In the genomic region with DNA sequence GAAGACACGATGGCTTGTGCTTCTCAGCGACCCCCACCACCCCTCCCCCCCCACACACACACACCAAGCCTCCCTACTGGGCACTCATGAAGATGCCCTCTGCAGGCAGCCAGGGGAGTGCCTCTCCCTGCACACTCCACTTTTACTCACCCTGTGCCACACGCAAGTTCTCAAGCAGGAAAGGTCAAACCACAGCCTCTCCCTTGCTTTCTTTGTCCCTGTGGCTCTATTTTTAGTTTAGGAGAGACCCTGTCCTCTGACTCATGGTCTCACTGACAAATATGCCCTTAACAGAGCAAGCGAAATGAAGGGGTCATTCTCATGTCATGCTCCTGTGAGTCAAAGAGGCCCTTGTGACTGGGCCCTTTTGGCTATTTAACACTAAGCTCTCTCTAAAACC, we compare ENCODE assay signal across 19 mouse cellular contexts. TPM values are rescaled to one million over a fixed set of nuclear protein-coding genes. Genes with fewer than 3 reads are reported as not detected.
A peak's percentile ranks its signal among the peaks of the same experiment; 100 is the strongest.
DNase-seq lines count a peak whose midpoint lies in the region; ATAC-seq and TF ChIP-seq lines count a peak whose summit lies in the region.
"Had no signal": no experiment of that assay in that cellular context is flagged by ENCODE, and none has a peak within 500 bp of the region (broad histone marks: within the 10 kb centered on the region; RNA-seq: fewer than 3 reads in every experiment).

No protein-coding gene starts in this region.

- H3K36me3 ChIP-seq in heart, embryonic 12.5 days = no peaks in the 10 kb centered on the region
- H3K36me3 ChIP-seq in myocyte (ENCODE audit: control insufficient read depth, insufficient read depth) = no peaks in the 10 kb centered on the region
- H3K36me3 ChIP-seq: embryonic facial prominence, embryonic 12.5 days; hindbrain, embryonic 15.5 days; liver, embryonic 12.5 days; lung, embryonic 15.5 days; midbrain, embryonic 12.5 days had no signal

- H3K4me2 ChIP-seq in heart, embryonic 12.5 days = no peak overlapping the region
- H3K4me2 ChIP-seq in myocyte (ENCODE audit: low read depth) = no peak overlapping the region
- H3K4me2 ChIP-seq: embryonic facial prominence, embryonic 12.5 days; hindbrain, embryonic 15.5 days; liver, embryonic 12.5 days; lung, embryonic 15.5 days; midbrain, embryonic 12.5 days had no signal

- 29% methylated on average over 4 of the region's 4 CpGs for WGBS in heart, embryonic 12.5 days

- peaks cover 20% of the 10 kb centered on the region for H3K4me1 ChIP-seq in heart, embryonic 12.5 days (replicated peaks)
- H3K4me1 ChIP-seq: embryonic facial prominence, embryonic 12.5 days; hindbrain, embryonic 15.5 days; liver, embryonic 12.5 days; midbrain, embryonic 12.5 days had no signal

- no peaks in the 10 kb centered on the region for H3K79me2 ChIP-seq in myocyte (ENCODE audit: control insufficient read depth, insufficient read depth)

- no peak overlapping the region for H3ac ChIP-seq in myocyte (ENCODE audit: control insufficient read depth, insufficient read length)

- DNase-seq in heart, postnatal 14 days = no peak
- peak; percentile 4 for DNase-seq in 416B (ENCODE audit: low read depth)
- DNase-seq in NIH3T3 (ENCODE audit: low read depth) = peak; percentile 77
- DNase-seq in testis, postnatal 10 days (ENCODE audit: low spot score) = no peak
- DNase-seq in right cerebral cortex, adult 2 months (ENCODE audit: low spot score in 2 of 2) = no peak
- DNase-seq: cerebellum, adult 8-10 months; gastrocnemius, postnatal 14 days had no signal

- TF ChIP-seq POLR2A in myocyte (IDR thresholded peaks at IDR 0.05; ENCODE audit: insufficient read length, low read depth) = no peak

- no peak overlapping the region for H3K9ac ChIP-seq in heart, embryonic 12.5 days
- H3K9ac ChIP-seq: embryonic facial prominence, embryonic 12.5 days; hindbrain, embryonic 15.5 days; liver, embryonic 12.5 days; lung, embryonic 15.5 days; midbrain, embryonic 12.5 days had no signal

- peak overlapping the region; percentile 58; the same call in 1 of the 2 replicates for H3K27ac ChIP-seq in heart, embryonic 12.5 days (ENCODE audit: poor library complexity, severe bottlenecking)
- H3K27ac ChIP-seq: embryonic facial prominence, embryonic 12.5 days; hindbrain, embryonic 15.5 days; liver, embryonic 12.5 days; lung, embryonic 15.5 days; macrophage; midbrain, embryonic 12.5 days had no signal

- no peak overlapping the region for H3K4me3 ChIP-seq in heart, embryonic 12.5 days
- no peak overlapping the region for H3K4me3 ChIP-seq in myocyte
- H3K4me3 ChIP-seq: embryonic facial prominence, embryonic 12.5 days; hindbrain, embryonic 15.5 days; liver, embryonic 12.5 days; lung, embryonic 15.5 days; midbrain, embryonic 12.5 days had no signal

- no peaks in the 10 kb centered on the region for H3K27me3 ChIP-seq in heart, embryonic 12.5 days (replicated peaks)
- H3K27me3 ChIP-seq in myocyte (ENCODE audit: control insufficient read depth, insufficient read depth, insufficient read length) = no peaks in the 10 kb centered on the region
- H3K27me3 ChIP-seq: embryonic facial prominence, embryonic 12.5 days; hindbrain, embryonic 15.5 days; liver, embryonic 12.5 days; lung, embryonic 15.5 days had no signal

- intact Hi-C loops in heart, postnatal 14 days (cut with DNase I) = no loop called here

- ATAC-seq in heart, embryonic 12.5 days (ENCODE audit: insufficient number of reproducible peaks, low FRiP score) = peak; percentile 51; the same call in 1 of the 2 replicates
- ATAC-seq: activated CD4-positive, CD25-positive, alpha-beta regulatory T cell, adult 4 months; intestine, postnatal 0 days; liver, embryonic 12.5 days had no signal

- H3K9me3 ChIP-seq in heart, embryonic 12.5 days (replicated peaks) = no peaks in the 10 kb centered on the region
- H3K9me3 ChIP-seq: embryonic facial prominence, embryonic 12.5 days; hindbrain, embryonic 15.5 days; liver, embryonic 12.5 days; lung, embryonic 15.5 days; midbrain, embryonic 12.5 days had no signal

TF ChIP-seq in myocyte, 11 proteins besides CTCF, POLR2A, EP300 and RAD21:
- TF ChIP-seq TCF3 (IDR thresholded peaks at IDR 0.05; ENCODE audit: insufficient read length, low read depth) (no peak), SRF (IDR thresholded peaks at IDR 0.05; ENCODE audit: control insufficient read depth, insufficient read length, low read depth) (no peak), REST (IDR thresholded peaks at IDR 0.05; ENCODE audit: insufficient read depth, insufficient read length) (no peak), USF1 (IDR thresholded peaks at IDR 0.05; ENCODE audit: low read depth) (no peak), MYOG (IDR thresholded peaks at IDR 0.05; ENCODE audit: control insufficient read depth in 1 of 3, insufficient read depth in 1 of 3, insufficient read length in 2 of 3, low read depth in 2 of 3) (peak in 1 of 3 experiments; percentile 33), E2F4 (IDR thresholded peaks at IDR 0.05; ENCODE audit: insufficient read depth) (no peak), POLR2AphosphoS2 (IDR thresholded peaks at IDR 0.05; ENCODE audit: insufficient read length, low read depth) (no peak), MYOD1 (IDR thresholded peaks at IDR 0.05; ENCODE audit: control insufficient read depth in 1 of 3, insufficient read length in 2 of 3, low read depth in 2 of 3) (peak in 1 of 3 experiments; percentile 25), CEBPB (IDR thresholded peaks at IDR 0.05; ENCODE audit: insufficient read depth, poor library complexity, severe bottlenecking) (0 out of 2 replicates have a peak, but pooled peaks have one; percentile 4), TCF12 (IDR thresholded peaks at IDR 0.05; ENCODE audit: insufficient read depth, poor library complexity, severe bottlenecking) (no peak)
TF ChIP-seq in myocyte: peak in this region for 3.

RNA-seq across cellular contexts. Expression of gene Kcna5, which starts 50.3 kb away (rescaled TPM):
- polyA plus RNA-seq in heart, embryonic 12.5 days (2016; fragmentation: Nextera tagmentation; extraction: Ambion mirVana) = 7.2 and 9.0 TPM in 2 replicates
- total RNA-seq in heart, postnatal 14 days (2021) = 10 to 100 TPM; 31.5 to 31.8 TPM
- polyA plus RNA-seq in myocyte (2012; fragmentation: generic; extraction: Trizol) = not detected
- total RNA-seq: common myeloid progenitor, adult 5-6 weeks; neutrophil, adult 5-6 weeks had no signal
- polyA plus RNA-seq: activated CD4-positive, CD25-positive, alpha-beta regulatory T cell, adult 4 months; macrophage had no signal

Comparison
In these comparisons a context has a peak if more than half of its experiments do, and no peak if none do; other contexts are left out.
1. DNase-seq: peak in 416B (single experiment) and NIH3T3 (single experiment); none in heart, postnatal 14 days (0 of 2), testis, postnatal 10 days (single experiment) and right cerebral cortex, adult 2 months (0 of 2).